Mouse (Mus musculus) limb, embryonic 10.5 days (tissue): Measurements from ENCODE around the gene Erh. TPM values are rescaled to one million over a fixed set of nuclear protein-coding genes. Genes with fewer than 3 reads are reported as not detected.

Source experiments
- DNase-seq: peaks from one replicate; pipeline ENCODE4 v3.0.0-alpha.2; 2017; ENCODE audit warnings: low spot score
- H3K27ac ChIP-seq: fragments of 300-500 bp; sonication (generic); 2 replicates; pipeline ENCODE4 v1.5.1; 2016; ENCODE audit warnings: mild to moderate bottlenecking
- H3K27me3 ChIP-seq: fragments of 300-500 bp; sonication (generic); 2 replicates; pipeline ENCODE4 v1.6.1; 2016; ENCODE audit warnings: low read depth, mild to moderate bottlenecking; ENCODE audit not compliant: poor library complexity, severe bottlenecking
- H3K36me3 ChIP-seq: fragments of 300-500 bp; sonication (generic); 2 replicates; pipeline ENCODE4 v1.6.1; 2016; ENCODE audit warnings: mild to moderate bottlenecking, moderate library complexity
- H3K4me1 ChIP-seq: fragments of 300-500 bp; sonication (generic); 2 replicates; pipeline ENCODE4 v1.6.1; 2016
- H3K4me3 ChIP-seq: fragments of 300-500 bp; sonication (generic); 2 replicates; pipeline ENCODE4 v1.5.1; 2016; ENCODE audit warnings: mild to moderate bottlenecking, moderate library complexity
- H3K9me3 ChIP-seq: fragments of 300-500 bp; sonication (generic); replicated peaks from 2 replicates; pipeline ENCODE4 v1.6.1; 2016; ENCODE audit warnings: mild to moderate bottlenecking
- WGBS: fragments of 180-500 bp; shearing (Covaris S2); methylation state at CpG from one replicate; pipeline ENCODE4 v1.1.7; 2016; 5-methylcytosine and 5-hydroxymethylcytosine counted together
- polyA plus RNA-seq: library from polyadenylated mRNA; unstranded; fragments of >200 nt; fragmentation: Nextera tagmentation; extraction: Ambion mirVana; gene quantifications from 2 replicates; pipeline ENCODE4 v1.2.1, GENCODE M21; 2016

Gene Erh
- polyA plus RNA-seq: 520 and 554 TPM in 2 replicates

DNA sequence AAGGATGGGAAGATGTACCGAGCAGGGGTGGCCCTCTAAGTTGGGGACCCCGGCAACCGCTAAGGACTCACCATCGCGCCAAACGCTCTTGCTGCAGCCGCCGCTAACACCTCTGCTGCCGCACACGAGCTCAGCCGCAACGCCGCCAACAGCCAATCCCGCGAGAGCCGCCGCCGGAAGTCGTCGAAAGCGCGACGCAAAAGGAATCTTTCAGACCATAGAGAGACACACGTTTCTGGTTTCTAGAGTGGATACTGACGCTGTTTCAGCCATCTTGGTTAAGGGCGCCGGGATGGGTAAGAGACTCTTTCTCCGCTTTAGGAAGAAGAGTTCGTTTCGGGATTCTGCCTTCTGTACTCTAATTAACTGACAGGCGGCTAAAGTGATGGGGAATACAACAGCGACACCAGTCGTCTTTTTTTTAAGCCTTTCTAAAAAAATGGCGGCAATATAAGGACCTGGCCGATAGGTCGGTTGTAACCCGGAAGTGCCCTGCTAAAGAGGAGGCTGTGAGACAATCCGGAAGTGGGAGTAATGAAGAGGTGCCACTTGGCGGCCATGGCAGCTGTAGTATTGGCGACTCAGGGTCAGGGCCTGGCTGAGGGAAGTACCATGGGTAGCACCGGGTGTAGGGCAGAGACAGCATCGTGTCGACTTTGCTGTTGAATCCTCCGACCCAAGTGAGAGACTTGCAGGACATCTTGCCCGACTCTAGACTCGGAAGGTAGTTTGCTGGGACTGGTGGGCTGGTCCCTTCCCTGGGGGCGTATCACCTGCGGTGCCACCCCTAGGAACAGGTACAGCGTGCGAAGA lies at the start of gene Erh, which contains the start of gene Slc39a9:
TSS of gene Erh (minus strand) at position 649 of the 813 bp plus-strand sequence.
TSS of gene Slc39a9 (plus strand) at position 191 of the 813 bp plus-strand sequence.
- H3K27me3 ChIP-seq: no peaks in the 10 kb centered on the region
- H3K27ac ChIP-seq: peak within 1 kb of the TSS; percentile 98
- H3K4me1 ChIP-seq: peaks cover 28% of the 10 kb centered on the region
- under 1% methylated on average over 50 of the region's 50 CpGs for WGBS
- H3K36me3 ChIP-seq: peaks cover 43% of the 10 kb centered on the region
- peak within 1 kb of the TSS; percentile 99 for H3K4me3 ChIP-seq
- H3K9me3 ChIP-seq: no peaks in the 10 kb centered on the region
- peak; percentile 93 for DNase-seq

- H3K27ac ChIP-seq: no peak overlapping the region
- no peak for DNase-seq
- H3K9me3 ChIP-seq: no peaks in the 10 kb centered on the region
- H3K4me3 ChIP-seq: no peak overlapping the region
- peaks cover 67% of the 10 kb centered on the region for H3K27me3 ChIP-seq
- no peaks in the 10 kb centered on the region for H3K36me3 ChIP-seq
- peaks cover 38% of the 10 kb centered on the region for H3K4me1 ChIP-seq
- 54% methylated on average over 2 of the region's 2 CpGs for WGBS
These were observed 49.6 kb upstream of the Erh start for GRCm38 (mm10) chr12:80693700-80694099.

DNA sequence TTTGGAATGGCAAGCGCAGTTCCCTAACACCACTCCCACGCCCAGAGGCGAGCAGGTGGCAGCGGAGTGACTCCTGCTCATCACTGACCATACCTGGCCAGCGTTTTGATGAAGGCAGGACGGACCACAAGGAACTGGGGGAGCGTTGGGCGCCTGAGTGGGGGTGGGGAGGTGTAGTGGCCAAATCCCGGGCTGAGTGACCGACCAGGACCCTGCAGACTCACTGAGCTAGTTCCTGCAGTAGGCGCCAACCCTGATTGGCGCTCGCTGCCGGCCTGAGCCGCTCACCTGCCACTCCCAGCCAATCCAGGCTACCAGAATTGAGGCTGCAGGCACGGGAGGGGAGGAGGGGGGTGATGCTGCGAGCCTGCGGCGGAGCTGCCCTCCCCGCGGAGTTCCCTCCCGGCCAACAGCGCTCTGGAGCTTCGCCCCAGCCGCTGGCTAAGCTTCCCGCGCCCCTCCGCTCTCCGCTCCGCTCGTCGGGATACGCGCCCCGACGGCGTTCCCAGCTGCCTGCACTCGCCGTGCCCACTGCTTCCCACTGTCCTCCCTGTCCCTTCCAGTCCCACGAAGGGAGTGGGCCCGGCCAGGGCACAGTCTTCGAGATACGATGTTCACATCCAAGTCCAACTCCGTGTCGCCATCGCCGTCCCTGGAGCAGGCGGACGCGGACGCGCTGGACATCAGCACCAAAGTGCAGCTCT lies 48.3 kb upstream of the Erh start, which contains the start of gene Plekhd1:
TSS of gene Plekhd1 (plus strand) at position 323 of the 704 bp plus-strand sequence.
- Histone ChIP-seq H3K27me3 (peaks cover 67% of the 10 kb centered on the region), H3K9me3 (no peaks in the 10 kb centered on the region), H3K4me1 (peaks cover 38% of the 10 kb centered on the region), H3K4me3 (peak within 1 kb of the TSS; percentile 50), H3K36me3 (no peaks in the 10 kb centered on the region), H3K27ac (peak within 1 kb of the TSS; percentile 42; the same call in 1 of the 2 replicates)
- WGBS: 1% methylated on average over 52 of the region's 52 CpGs
- peak; percentile 62 for DNase-seq

DNA sequence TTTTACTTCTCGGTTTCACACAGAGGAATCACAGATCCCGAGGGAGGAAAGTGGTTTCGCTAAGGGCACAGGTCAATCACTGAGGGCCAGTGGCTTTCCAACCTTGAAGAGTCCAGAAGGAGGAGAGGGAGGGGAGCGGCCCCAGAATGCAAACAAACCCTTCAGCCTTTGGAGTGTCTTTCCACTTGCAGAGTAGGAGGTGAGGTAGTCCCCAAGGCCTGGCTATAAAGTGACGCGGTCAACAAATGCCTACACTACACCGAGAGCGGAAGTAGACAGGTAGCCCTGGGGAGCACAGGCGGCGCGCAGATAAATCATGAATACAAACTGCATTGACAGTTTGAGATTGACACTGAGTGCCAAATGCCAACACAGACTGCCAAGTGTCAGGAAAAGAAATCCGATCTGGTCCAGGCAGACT lies 47.5 kb upstream of the Erh start:
- Histone ChIP-seq H3K9me3 (no peaks in the 10 kb centered on the region), H3K4me1 (peaks cover 38% of the 10 kb centered on the region), H3K36me3 (no peaks in the 10 kb centered on the region), H3K27me3 (peaks cover 64% of the 10 kb centered on the region), H3K27ac (no peak overlapping the region), H3K4me3 (peak overlapping the region; percentile 50)
- no peak for DNase-seq
- 12% methylated on average over 12 of the region's 12 CpGs for WGBS

- H3K4me1 ChIP-seq: peaks cover 36% of the 10 kb centered on the region
- no peak overlapping the region for H3K27ac ChIP-seq
- no peaks in the 10 kb centered on the region for H3K36me3 ChIP-seq
- H3K4me3 ChIP-seq: no peak overlapping the region
- no peak for DNase-seq
- H3K9me3 ChIP-seq: no peaks in the 10 kb centered on the region
- H3K27me3 ChIP-seq: peaks cover 47% of the 10 kb centered on the region
- 65% methylated on average over 5 of the region's 5 CpGs for WGBS
These were observed 45.6 kb upstream of the Erh start for GRCm38 (mm10) chr12:80689696-80690095.

GRCm38 (mm10) chr12:80687788-80688211 lies 43.7 kb upstream of the Erh start:
- no peaks in the 10 kb centered on the region for H3K36me3 ChIP-seq
- H3K9me3 ChIP-seq: no peaks in the 10 kb centered on the region
- H3K4me1 ChIP-seq: peaks cover 18% of the 10 kb centered on the region
- no peak overlapping the region for H3K27ac ChIP-seq
- DNase-seq: no peak
- peaks cover 28% of the 10 kb centered on the region for H3K27me3 ChIP-seq
- H3K4me3 ChIP-seq: no peak overlapping the region
- 80% methylated on average over 10 of the region's 10 CpGs for WGBS

DNA sequence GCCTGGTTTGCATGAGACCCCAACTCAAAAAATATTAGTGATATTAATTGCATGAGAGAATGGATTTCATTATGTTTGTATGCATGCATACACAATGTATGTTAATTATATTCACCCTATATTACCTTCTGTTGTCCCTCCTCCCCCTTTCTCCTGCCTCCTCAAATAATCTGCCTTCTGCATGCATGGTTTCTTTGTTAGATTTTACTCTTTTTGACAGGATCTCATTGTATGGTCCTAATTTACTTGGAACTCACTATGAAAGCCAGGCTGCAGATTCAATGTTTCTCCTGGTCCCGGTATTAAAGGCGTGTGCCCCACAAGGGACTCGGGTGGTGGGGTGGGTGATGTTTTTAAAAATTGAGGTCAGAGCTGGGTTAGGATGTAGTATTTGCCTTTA lies 40.2 kb upstream of the Erh start:
- no peak for DNase-seq
- 89% methylated on average over 3 of the region's 3 CpGs for WGBS
- no peaks in the 10 kb centered on the region for H3K4me1 ChIP-seq
- H3K36me3 ChIP-seq: peaks cover 7% of the 10 kb centered on the region
- H3K9me3 ChIP-seq: no peaks in the 10 kb centered on the region
- no peak overlapping the region for H3K27ac ChIP-seq
- H3K27me3 ChIP-seq: no peaks in the 10 kb centered on the region
- no peak overlapping the region for H3K4me3 ChIP-seq

- H3K36me3 ChIP-seq: peaks cover 11% of the 10 kb centered on the region
- no peaks in the 10 kb centered on the region for H3K9me3 ChIP-seq
- H3K27ac ChIP-seq: no peak overlapping the region
- H3K27me3 ChIP-seq: no peaks in the 10 kb centered on the region
- 95% methylated on average over 3 of the region's 3 CpGs for WGBS
- DNase-seq: no peak
- H3K4me3 ChIP-seq: no peak overlapping the region
- no peaks in the 10 kb centered on the region for H3K4me1 ChIP-seq
These were observed 39.4 kb upstream of the Erh start for GRCm38 (mm10) chr12:80683554-80683953.

- DNase-seq: no peak
- no peaks in the 10 kb centered on the region for H3K9me3 ChIP-seq
- H3K27me3 ChIP-seq: no peaks in the 10 kb centered on the region
- no peak overlapping the region for H3K27ac ChIP-seq
- peaks cover 24% of the 10 kb centered on the region for H3K36me3 ChIP-seq
- WGBS: 80% methylated on average over 1 of the region's 1 CpGs
- no peak overlapping the region for H3K4me3 ChIP-seq
- H3K4me1 ChIP-seq: no peaks in the 10 kb centered on the region
These were observed 37.2 kb upstream of the Erh start for GRCm38 (mm10) chr12:80681340-80681739.

GRCm38 (mm10) chr12:80673170-80673569 lies 29.0 kb upstream of the Erh start:
- 29% methylated on average over 3 of the region's 3 CpGs for WGBS
- Histone ChIP-seq H3K4me1 (no peaks in the 10 kb centered on the region), H3K27me3 (no peaks in the 10 kb centered on the region), H3K9me3 (no peaks in the 10 kb centered on the region), H3K4me3 (no peak overlapping the region), H3K27ac (no peak overlapping the region), H3K36me3 (peaks cover 53% of the 10 kb centered on the region)
- peak; percentile 45 for DNase-seq

GRCm38 (mm10) chr12:80668391-80668790 lies 24.2 kb upstream of the Erh start:
- no peak for DNase-seq
- H3K4me1 ChIP-seq: no peaks in the 10 kb centered on the region
- H3K9me3 ChIP-seq: no peaks in the 10 kb centered on the region
- H3K4me3 ChIP-seq: no peak overlapping the region
- H3K36me3 ChIP-seq: peaks cover 36% of the 10 kb centered on the region
- no peaks in the 10 kb centered on the region for H3K27me3 ChIP-seq
- H3K27ac ChIP-seq: no peak overlapping the region
- WGBS: 93% methylated on average over 2 of the region's 2 CpGs

DNA sequence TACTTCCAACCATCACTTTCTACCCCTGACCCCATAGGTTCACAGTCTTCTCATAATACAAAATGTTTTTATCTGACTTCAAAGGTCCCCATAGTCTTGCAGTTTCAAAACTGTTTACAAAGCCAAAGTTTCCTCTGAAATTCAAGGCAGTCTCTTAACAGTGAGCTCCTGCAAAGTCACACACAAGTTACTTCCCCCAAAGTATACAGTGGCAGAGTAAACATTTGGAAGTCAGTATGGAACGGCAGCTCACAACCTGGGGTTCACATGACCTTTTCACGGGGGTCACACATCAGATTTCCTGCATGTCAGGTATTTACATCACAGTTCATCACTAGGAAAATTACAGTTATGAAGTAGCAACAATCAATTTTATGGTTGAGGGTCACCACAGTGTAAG lies 19.8 kb upstream of the Erh start:
- H3K36me3 ChIP-seq: peaks cover 40% of the 10 kb centered on the region
- WGBS: 82% methylated on average over 2 of the region's 2 CpGs
- no peak overlapping the region for H3K4me3 ChIP-seq
- no peak for DNase-seq
- no peaks in the 10 kb centered on the region for H3K27me3 ChIP-seq
- H3K9me3 ChIP-seq: no peaks in the 10 kb centered on the region
- H3K4me1 ChIP-seq: no peaks in the 10 kb centered on the region
- H3K27ac ChIP-seq: no peak overlapping the region

- 94% methylated on average over 10 of the region's 10 CpGs for WGBS
- H3K27ac ChIP-seq: no peak overlapping the region
- DNase-seq: no peak
- peaks cover 30% of the 10 kb centered on the region for H3K36me3 ChIP-seq
- no peaks in the 10 kb centered on the region for H3K27me3 ChIP-seq
- H3K4me3 ChIP-seq: no peak overlapping the region
- H3K4me1 ChIP-seq: no peaks in the 10 kb centered on the region
- H3K9me3 ChIP-seq: no peaks in the 10 kb centered on the region
These were observed 18.2 kb upstream of the Erh start for GRCm38 (mm10) chr12:80662322-80662721.
